Mouse (Mus musculus): ENCODE measurements around the gene Bicral. TPM values are rescaled to one million over a fixed set of nuclear protein-coding genes. Genes with fewer than 3 reads are reported as not detected.
"Not testable (repeated sequence)": the region's sequence is repeated elsewhere in the genome, so short reads cannot be mapped to it uniquely, and the experiment has no call there.

Gene Bicral
- polyA plus RNA-seq, 1 experiment from 2014 or later = 10.5 TPM

DNA sequence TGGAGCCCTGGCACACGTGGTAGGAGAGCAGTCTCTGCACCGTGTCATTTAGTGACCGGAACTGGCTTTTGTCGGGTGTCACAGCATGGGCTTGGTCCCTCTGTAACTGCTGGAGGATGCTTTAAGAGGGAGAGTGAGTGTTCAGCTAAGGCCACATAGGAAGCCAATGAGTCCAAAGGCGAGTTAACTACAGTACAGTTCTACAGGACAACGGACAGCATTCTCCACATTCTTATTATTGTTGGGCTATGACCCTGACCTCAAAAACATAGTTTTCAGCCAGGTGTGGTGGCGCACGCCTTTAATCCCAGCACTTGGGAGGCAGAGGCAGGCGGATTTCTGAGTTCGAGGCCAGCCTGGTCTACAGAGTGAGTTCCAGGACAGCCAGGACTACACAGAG lies 49.9 kb downstream of the Bicral start:
- Histone ChIP-seq H3K27ac (no peak overlapping the region), H3K4me2 (no peak overlapping the region), H3K4me3 (no peak overlapping the region), H3K4me1 (no peaks in the 10 kb centered on the region), H3K9me3 (no peaks in the 10 kb centered on the region), H3K27me3 (replicated peaks) (no peaks in the 10 kb centered on the region), H3K36me3 (replicated peaks) (peaks cover 58% of the 10 kb centered on the region), H3K9ac (no peak overlapping the region)
- no peak for ATAC-seq (replicated peaks)
- WGBS = 94% methylated on average over 10 of the region's 10 CpGs

DNA sequence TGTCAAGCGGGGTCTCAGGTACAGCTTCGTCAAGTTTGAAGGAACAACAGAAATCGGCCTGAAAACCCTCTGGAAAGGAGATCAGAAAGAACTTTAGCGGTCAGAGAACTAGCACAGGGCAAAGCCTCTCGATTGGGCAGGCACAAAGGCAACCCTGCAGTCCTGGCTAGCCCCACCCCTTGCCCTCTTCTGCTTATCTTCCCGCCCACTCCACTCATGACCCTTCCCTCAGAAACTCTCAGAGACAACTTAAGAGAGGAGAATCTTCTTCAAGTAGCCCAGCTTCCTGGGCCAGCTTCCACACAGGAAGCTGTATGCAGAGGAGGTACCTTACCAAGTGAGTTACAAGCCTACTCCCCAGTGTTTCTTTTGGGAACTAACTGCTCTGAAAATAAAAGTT lies 56.5 kb downstream of the Bicral start:
- H3K36me3 ChIP-seq (replicated peaks) = peaks cover 43% of the 10 kb centered on the region
- ATAC-seq (replicated peaks) = no peak

DNA sequence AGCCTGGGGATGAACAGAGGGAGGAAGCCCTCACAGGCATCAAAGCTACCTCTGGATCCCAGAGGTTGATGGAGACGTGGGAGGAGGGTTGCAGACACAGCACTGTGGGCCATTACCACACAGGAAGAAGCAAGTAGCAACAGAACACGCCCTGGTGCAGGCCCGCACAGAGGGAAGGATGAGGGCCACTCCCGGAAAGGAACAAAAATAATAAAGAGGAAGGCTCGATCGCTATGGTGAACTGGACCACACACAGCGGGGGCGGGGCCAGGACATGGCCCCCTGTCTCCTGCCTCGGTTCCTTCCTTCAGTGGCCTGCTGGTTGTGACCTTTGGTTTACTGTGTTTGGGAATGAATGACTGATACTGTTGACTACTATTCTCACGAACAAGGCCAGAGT lies 58.6 kb downstream of the Bicral start:
- Histone ChIP-seq H3K4me2 (no peak overlapping the region), H3K9ac (no peak overlapping the region), H3K4me1 (no peaks in the 10 kb centered on the region), H3K9me3 (no peaks in the 10 kb centered on the region), H3K36me3 (replicated peaks) (peaks cover 35% of the 10 kb centered on the region), H3K27ac (no peak overlapping the region), H3K4me3 (no peak overlapping the region), H3K27me3 (replicated peaks) (no peaks in the 10 kb centered on the region)
- ATAC-seq (replicated peaks) = no peak
- WGBS = 83% methylated on average over 10 of the region's 10 CpGs

More for the DNA sequence above, 56.5 kb downstream of the Bicral start:
- no peak overlapping the region for H3K4me3 ChIP-seq
- H3K4me2 ChIP-seq = no peak overlapping the region
- H3K27me3 ChIP-seq (replicated peaks) = no peaks in the 10 kb centered on the region
- no peak overlapping the region for H3K9ac ChIP-seq
- WGBS = 88% methylated on average over 6 of the region's 6 CpGs
- no peaks in the 10 kb centered on the region for H3K9me3 ChIP-seq
- no peak overlapping the region for H3K27ac ChIP-seq
- H3K4me1 ChIP-seq = no peaks in the 10 kb centered on the region

DNA sequence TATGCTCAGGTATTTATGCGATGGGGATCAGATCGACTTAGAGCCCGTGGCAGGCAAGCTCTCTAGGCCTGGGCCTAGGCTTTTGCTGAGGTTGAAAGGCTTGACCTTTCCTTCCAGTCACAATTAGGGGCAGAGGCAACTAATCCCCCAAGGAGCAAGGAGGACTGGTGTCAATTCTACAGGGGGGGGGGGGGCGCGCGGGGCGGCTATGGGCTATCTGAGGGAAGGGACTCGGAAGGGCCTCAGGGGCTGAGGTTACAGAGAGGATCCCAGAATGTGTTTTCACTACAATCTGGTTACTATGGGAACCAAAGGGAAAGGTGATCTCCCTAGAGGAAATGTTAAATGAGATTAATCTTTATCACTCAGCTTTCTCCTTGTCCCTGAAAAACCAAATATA lies 60.9 kb downstream of the Bicral start:
- Histone ChIP-seq H3K27ac (no peak overlapping the region), H3K9ac (no peak overlapping the region), H3K9me3 (no peaks in the 10 kb centered on the region), H3K36me3 (replicated peaks) (peaks cover 32% of the 10 kb centered on the region), H3K4me1 (no peaks in the 10 kb centered on the region), H3K4me2 (no peak overlapping the region), H3K27me3 (replicated peaks) (no peaks in the 10 kb centered on the region), H3K4me3 (no peak overlapping the region)
- no peak for ATAC-seq (replicated peaks)
- 18% methylated on average over 8 of the region's 8 CpGs for WGBS

DNA sequence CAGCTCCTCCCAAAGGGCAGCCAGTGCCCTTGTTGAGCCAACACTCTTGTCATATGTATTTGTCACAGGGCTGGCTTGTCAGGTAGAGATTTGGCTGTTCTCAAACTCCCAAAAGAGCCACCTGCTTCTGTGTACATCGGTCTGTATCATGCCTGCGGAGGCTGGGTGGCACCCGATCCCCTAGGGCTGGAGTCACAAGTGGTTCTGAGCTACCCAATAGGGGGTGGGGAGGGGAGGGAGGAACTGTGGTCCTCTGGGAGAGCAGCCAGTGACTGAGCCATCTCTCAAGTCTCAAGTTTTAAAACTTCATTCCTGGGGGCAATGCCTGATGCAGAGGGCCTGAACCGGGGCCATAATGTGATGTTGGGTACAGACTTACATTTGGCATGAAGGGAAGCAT lies 61.5 kb downstream of the Bicral start:
- no peaks in the 10 kb centered on the region for H3K27me3 ChIP-seq (replicated peaks)
- H3K4me1 ChIP-seq = no peaks in the 10 kb centered on the region
- H3K9ac ChIP-seq = no peak overlapping the region
- 92% methylated on average over 4 of the region's 4 CpGs for whole genome bisulfite sequencing
- H3K27ac ChIP-seq = no peak overlapping the region
- H3K4me2 ChIP-seq = no peak overlapping the region
- no peak overlapping the region for H3K4me3 ChIP-seq
- ATAC-seq (replicated peaks) = no peak
- peaks cover 28% of the 10 kb centered on the region for H3K36me3 ChIP-seq (replicated peaks)
- H3K9me3 ChIP-seq = no peaks in the 10 kb centered on the region

DNA sequence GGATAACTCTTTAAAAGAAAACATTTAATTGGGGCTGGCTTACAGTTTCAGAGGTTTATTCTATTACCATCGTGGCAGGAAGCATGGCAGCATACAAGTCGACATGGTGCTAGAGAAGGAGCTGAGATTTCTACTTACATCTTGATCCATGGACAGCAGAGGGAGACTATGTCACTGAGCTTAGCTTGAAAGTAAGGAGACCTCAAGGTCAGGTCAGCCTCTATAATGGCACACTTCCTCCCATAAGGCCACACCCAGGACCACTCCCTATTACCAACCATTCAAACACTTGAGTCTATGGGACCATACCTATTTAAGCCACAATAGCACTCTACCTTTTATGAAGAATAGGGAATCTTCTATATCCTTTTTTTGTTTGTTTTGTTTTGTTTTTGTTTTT lies 65.3 kb downstream of the Bicral start:
- no peak overlapping the region for H3K4me2 ChIP-seq
- H3K36me3 ChIP-seq (replicated peaks) = no peaks in the 10 kb centered on the region
- no peaks in the 10 kb centered on the region for H3K9me3 ChIP-seq
- no peak overlapping the region for H3K4me3 ChIP-seq
- no peak for ATAC-seq (replicated peaks)
- 95% methylated on average over 2 of the region's 2 CpGs for WGBS
- H3K4me1 ChIP-seq = no peaks in the 10 kb centered on the region
- no peak overlapping the region for H3K9ac ChIP-seq
- no peaks in the 10 kb centered on the region for H3K27me3 ChIP-seq (replicated peaks)
- no peak overlapping the region for H3K27ac ChIP-seq

DNA sequence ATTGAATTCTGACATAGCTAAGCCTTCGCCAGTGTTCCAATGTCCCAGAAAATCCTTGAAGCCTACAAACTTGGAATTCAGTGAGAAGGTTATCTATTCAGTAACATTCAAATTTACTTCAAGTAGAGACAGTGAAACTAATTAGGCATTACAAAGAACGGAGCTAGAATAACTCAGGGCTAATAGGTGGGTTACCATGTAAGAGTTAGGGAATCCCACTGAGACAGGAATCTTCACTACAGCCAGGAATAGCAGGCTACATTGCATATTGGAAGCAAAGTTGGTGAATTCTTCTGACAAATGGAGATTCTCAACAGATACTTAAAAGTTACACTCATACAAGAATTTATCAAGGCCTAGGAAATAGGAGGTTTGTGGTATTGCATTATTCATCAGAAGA lies 70.3 kb downstream of the Bicral start:
- H3K27me3 ChIP-seq (replicated peaks); ATAC-seq (replicated peaks); H3K4me1 ChIP-seq; H3K36me3 ChIP-seq (replicated peaks); H3K9me3 ChIP-seq; H3K9ac ChIP-seq; H3K4me3 ChIP-seq; H3K27ac ChIP-seq; H3K4me2 ChIP-seq: not testable (repeated sequence)
- WGBS = 60% methylated on average over 2 of the region's 2 CpGs

DNA sequence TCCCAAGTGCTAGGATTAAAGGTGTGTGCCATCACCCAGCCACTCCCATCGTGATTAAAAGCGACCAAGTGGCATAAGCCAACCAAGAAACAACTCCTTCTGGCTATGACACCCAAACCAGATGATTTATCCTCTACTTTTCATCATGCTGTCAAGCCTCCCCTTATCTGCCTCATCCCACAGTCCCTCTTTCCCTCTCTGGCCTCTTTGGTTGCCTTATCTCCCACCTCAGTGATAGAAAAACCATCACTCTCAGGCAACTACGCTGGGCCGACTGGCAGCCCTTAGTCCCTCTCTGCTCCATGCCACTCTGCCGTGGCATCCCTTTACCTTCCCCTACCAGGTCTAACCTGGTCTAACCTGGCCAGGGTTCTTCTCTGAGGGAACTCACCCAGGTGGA lies 71.3 kb downstream of the Bicral start:
- no peak overlapping the region for H3K27ac ChIP-seq
- no peak overlapping the region for H3K9ac ChIP-seq
- no peaks in the 10 kb centered on the region for H3K36me3 ChIP-seq (replicated peaks)
- 0 out of 2 replicates have a peak, but pooled peaks cover 4% of the 10 kb centered on the region for H3K4me1 ChIP-seq
- H3K4me3 ChIP-seq = no peak overlapping the region
- no peak for ATAC-seq (replicated peaks)
- H3K4me2 ChIP-seq = no peak overlapping the region
- no peaks in the 10 kb centered on the region for H3K9me3 ChIP-seq
- no peaks in the 10 kb centered on the region for H3K27me3 ChIP-seq (replicated peaks)
- WGBS = 92% methylated on average over 5 of the region's 5 CpGs

DNA sequence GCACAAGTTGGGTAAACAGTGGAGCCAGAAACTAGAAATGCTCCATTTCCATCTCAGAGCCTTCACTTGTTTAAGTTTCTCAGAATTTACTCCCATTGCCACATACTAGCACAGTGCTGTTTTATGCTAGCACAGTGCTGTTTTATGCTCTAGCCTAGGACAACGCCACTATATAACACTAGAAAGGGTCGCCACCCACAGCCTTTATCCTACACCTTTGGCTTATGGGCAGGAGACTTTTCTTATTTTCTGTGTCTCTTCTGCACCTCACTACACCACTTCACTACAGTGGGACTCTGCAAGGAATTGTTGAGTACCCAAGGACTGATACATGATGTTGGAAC lies 75.1 kb downstream of the Bicral start:
- WGBS = 77% methylated on average over 2 of the region's 2 CpGs
- Histone ChIP-seq H3K4me1 (peaks cover 18% of the 10 kb centered on the region), H3K4me3 (peak overlapping the region; percentile 76), H3K4me2 (peak overlapping the region; percentile 74), H3K27me3 (replicated peaks) (no peaks in the 10 kb centered on the region), H3K9me3 (no peaks in the 10 kb centered on the region), H3K36me3 (replicated peaks) (peaks cover 22% of the 10 kb centered on the region; the same call in 1 of the 2 replicates), H3K27ac (0 out of 2 replicates have a peak overlapping the region, but pooled peaks have one; percentile 90), H3K9ac (no peak overlapping the region)
- ATAC-seq (replicated peaks) = no peak; the same call in 1 of the 2 replicates

DNA sequence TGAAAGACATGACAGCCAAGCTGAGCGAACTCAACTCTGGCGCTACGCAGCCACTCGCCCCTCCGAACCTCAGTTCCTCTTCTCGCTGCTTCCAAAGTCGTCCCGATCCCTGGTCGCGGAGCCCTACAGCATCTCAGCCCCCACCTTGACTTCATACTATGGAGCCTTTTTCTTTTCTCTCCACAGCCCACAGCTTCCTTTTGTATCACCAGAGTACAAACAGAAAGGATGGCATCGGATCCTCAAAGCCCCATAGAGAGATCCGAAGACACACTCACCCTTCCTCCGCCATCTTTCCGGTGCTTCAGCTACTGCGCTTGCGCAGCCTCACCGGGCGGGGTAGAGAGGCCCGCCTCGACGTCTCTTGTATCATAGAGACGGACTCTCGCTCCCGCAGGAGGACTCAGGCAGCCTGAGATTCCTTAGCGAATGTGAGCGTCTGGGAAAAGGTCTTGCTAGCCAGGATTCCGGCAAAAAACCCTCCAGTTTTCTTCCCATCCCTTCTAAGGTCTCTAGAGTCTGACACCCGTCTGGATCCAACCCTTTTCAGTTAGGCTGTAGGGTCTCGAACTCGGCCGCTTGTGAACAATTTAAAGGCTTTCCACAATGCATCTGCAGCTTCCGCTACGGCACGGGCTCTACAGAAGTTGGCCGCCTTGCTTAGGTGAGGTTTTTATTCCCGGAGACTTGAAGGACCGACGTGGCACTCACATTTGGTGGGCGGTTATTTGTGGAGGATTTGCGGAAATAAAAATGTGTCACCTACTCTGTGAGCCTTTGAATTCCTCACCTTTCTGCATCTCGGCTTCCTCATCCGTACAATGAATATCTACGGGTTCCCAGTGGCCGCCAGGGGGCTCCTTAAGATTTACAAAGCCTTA lies 75.7 kb downstream of the Bicral start, which contains the start of gene Rpl7l1:
Gene Rpl7l1, minus strand, starts transcription at position 332 of the 881 bp plus-strand sequence.
- H3K4me2 ChIP-seq = peak within 1 kb of the TSS; percentile 74
- H3K27ac ChIP-seq = peak within 1 kb of the TSS; percentile 90
- ATAC-seq (replicated peaks) = peak; percentile 97
- H3K4me1 ChIP-seq = peaks cover 18% of the 10 kb centered on the region
- H3K9ac ChIP-seq = peak within 1 kb of the TSS; percentile 70
- no peaks in the 10 kb centered on the region for H3K27me3 ChIP-seq (replicated peaks)
- H3K36me3 ChIP-seq (replicated peaks) = peaks cover 26% of the 10 kb centered on the region
- under 1% methylated on average over 44 of the region's 44 CpGs for WGBS
- H3K9me3 ChIP-seq = no peaks in the 10 kb centered on the region
- H3K4me3 ChIP-seq = peak within 1 kb of the TSS; percentile 76

DNA sequence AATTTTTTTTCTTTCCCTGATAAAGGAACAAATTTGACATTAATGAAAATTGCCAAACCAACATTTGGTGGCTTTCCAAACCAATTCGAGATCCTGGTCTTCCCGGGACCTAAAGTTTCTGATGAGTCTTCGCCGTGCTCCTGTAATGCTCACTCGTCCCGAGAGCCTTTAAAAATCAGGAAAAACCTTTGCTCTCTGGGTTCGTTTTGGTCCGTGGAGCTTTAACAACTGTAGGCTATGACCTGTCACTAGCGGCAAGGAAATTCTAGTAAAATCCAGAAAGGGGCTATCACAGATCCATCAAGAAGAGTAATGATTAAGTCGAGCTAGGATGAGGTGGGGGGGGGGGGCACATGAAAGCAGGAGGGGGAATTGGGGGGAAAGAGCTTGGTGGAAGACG lies 76.4 kb downstream of the Bicral start:
- Histone ChIP-seq H3K9me3 (no peaks in the 10 kb centered on the region), H3K4me1 (peaks cover 18% of the 10 kb centered on the region), H3K4me2 (peak overlapping the region; percentile 74), H3K27ac (peak overlapping the region; percentile 90), H3K4me3 (peak overlapping the region; percentile 76), H3K27me3 (replicated peaks) (no peaks in the 10 kb centered on the region), H3K36me3 (replicated peaks) (peaks cover 33% of the 10 kb centered on the region), H3K9ac (peak overlapping the region; percentile 70)
- ATAC-seq (replicated peaks) = no peak
- 4% methylated on average over 11 of the region's 11 CpGs for WGBS

DNA sequence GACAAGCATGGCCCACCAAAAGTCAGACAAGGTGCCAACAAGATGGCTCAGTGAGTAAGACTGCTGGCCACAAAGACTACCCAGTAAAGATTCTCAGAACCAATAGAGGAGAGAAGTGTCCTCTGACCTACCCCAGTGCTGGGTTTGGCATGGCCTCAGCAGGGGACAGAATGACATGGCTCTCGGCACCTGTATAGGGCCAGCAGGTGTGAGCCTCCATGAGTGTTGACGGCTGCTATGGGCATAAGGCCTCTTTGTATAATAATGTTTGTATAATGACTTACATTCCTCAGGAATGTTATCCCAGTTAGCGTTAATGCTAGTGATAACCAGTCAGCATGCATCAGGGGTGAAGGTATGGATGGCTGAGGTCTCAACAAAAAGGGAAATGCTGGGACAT lies 82.2 kb downstream of the Bicral start:
- H3K9me3 ChIP-seq = no peaks in the 10 kb centered on the region
- WGBS = 86% methylated on average over 3 of the region's 3 CpGs
- no peak overlapping the region for H3K4me2 ChIP-seq
- H3K27me3 ChIP-seq (replicated peaks) = no peaks in the 10 kb centered on the region
- H3K9ac ChIP-seq = no peak overlapping the region
- peaks cover 57% of the 10 kb centered on the region for H3K36me3 ChIP-seq (replicated peaks)
- H3K4me3 ChIP-seq = no peak overlapping the region
- H3K4me1 ChIP-seq = peaks cover 29% of the 10 kb centered on the region
- no peak overlapping the region for H3K27ac ChIP-seq
- no peak for ATAC-seq (replicated peaks)

DNA sequence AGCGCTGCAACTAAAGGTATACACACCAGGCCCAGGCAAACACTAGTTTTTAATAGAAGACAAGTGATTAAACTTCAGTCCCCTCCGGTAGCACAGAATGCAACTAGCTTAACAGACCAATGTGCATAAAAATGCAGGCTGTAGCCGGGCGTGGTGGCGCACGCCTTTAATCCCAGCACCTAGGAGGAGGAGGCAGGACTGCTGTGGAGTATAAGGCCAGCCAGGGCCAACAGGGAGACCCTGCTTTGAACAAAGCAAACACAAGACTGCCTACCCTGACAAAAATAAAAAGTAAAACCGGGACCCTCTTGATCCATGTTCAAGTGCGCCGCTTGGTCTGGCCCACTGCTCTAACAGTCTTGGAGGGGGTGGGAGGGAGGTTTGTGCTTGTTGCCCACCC lies 83.2 kb downstream of the Bicral start:
- Histone ChIP-seq H3K9me3 (no peaks in the 10 kb centered on the region), H3K4me2 (no peak overlapping the region), H3K9ac (no peak overlapping the region), H3K27me3 (replicated peaks) (no peaks in the 10 kb centered on the region), H3K27ac (no peak overlapping the region), H3K4me3 (no peak overlapping the region), H3K36me3 (replicated peaks) (peaks cover 52% of the 10 kb centered on the region), H3K4me1 (peaks cover 23% of the 10 kb centered on the region)
- WGBS = 92% methylated on average over 9 of the region's 9 CpGs
- ATAC-seq (replicated peaks) = no peak
